ENCODE assay signal across 12 mouse cellular contexts in the genomic region with DNA sequence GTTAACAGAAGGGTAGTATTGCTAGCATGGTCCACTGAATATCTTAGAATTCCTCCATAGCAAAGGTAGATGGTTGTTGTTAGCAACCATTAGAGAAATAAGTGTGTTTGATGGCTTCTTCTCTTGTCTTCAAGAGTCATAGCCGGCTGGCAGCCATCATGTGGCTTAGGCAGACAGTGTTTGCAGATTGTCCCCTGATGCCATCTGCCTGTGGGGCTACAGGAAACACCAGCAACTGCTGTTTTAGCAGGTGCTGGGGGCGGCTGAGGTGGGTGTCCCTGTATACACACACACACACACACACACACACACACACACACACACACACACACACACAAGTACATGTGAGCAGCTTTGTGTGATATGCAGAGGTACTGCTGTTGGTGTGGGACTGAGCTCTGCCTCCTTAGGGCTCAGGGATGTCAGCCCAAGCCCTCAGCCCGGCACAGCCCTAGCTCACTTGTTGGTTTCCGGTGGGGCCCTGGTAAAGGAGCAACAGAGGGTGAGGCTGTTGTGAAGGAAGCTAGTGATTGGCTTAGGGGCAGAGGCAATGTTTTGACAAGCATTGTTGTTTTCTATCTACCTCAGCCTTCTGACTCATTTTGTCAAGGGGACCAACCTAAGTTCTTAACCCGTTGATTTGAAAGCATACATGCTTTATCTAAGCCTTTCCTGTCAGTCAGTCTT.
DNase-seq lines count a peak whose midpoint lies in the region; ATAC-seq and TF ChIP-seq lines count a peak whose summit lies in the region.
"Had no signal": no experiment of that assay in that cellular context is flagged by ENCODE, and none has a peak within 500 bp of the region (broad histone marks: within the 10 kb centered on the region; RNA-seq: fewer than 3 reads in every experiment).

No protein-coding gene starts in this region.

- H3K27me3 ChIP-seq in kidney, embryonic 15.5 days = 0 out of 2 replicates have a peak, but pooled peaks cover 2% of the 10 kb centered on the region

- WGBS in lung, adult 2 months = 70% methylated on average over 5 of the region's 5 CpGs
- WGBS in kidney, embryonic 15.5 days = 78% methylated on average over 4 of the region's 5 CpGs

- DNase-seq in lung, postnatal 36 days = peak; percentile 11
- no peak for DNase-seq in lung, adult 2 months
- DNase-seq in liver (peak; percentile 44), MN1 (ENCODE audit: low spot score) (no peak)
- peak; percentile 75 for DNase-seq in thymus, postnatal 4 days
- DNase-seq in cerebellum, postnatal 36 days = no peak
- DNase-seq: cerebellum, postnatal 14 days; heart, adult 11 months had no signal

- no peak for TF ChIP-seq CTCF in lung, adult 2 months (IDR thresholded peaks at IDR 0.05; ENCODE audit: insufficient read depth, low read length)

- H3K4me1 ChIP-seq in lung, adult 2 months (ENCODE audit: control insufficient read depth, insufficient read depth, low read length) = no peaks in the 10 kb centered on the region
- H3K4me1 ChIP-seq in kidney, embryonic 15.5 days = no peaks in the 10 kb centered on the region

- H3K9ac ChIP-seq in kidney, embryonic 15.5 days = no peak overlapping the region

- no peak overlapping the region for H3K4me2 ChIP-seq in kidney, embryonic 15.5 days

- H3K36me3 ChIP-seq in kidney, embryonic 15.5 days = no peaks in the 10 kb centered on the region

- no peak overlapping the region for H3K4me3 ChIP-seq in lung, adult 2 months (replicated peaks; ENCODE audit: extremely low read depth, low read depth, low read length)
- H3K4me3 ChIP-seq in kidney, embryonic 15.5 days (replicated peaks) = no peak overlapping the region
- H3K4me3 ChIP-seq: layer of hippocampus, adult 2 months had no signal

- ATAC-seq in neutrophil, adult 5-6 weeks (ENCODE audit: extremely low read depth, insufficient number of reproducible peaks, low FRiP score, poor library complexity, severe bottlenecking) = peak; percentile 94
- no peak for ATAC-seq in kidney, embryonic 15.5 days (replicated peaks; ENCODE audit: low FRiP score)
- ATAC-seq: hindbrain, postnatal 0 days had no signal

- no peaks in the 10 kb centered on the region for H3K9me3 ChIP-seq in kidney, embryonic 15.5 days (replicated peaks)

- TF ChIP-seq POLR2A in lung, adult 2 months (IDR thresholded peaks at IDR 0.05; ENCODE audit: borderline replicate concordance, extremely low read depth, low read depth, low read length) = no peak

- H3K27ac ChIP-seq in kidney, embryonic 15.5 days = no peak overlapping the region
- H3K27ac ChIP-seq: hindbrain, postnatal 0 days; layer of hippocampus, adult 2 months had no signal

Comparison
In these comparisons a context has a peak if more than half of its experiments do, and no peak if none do; other contexts are left out.
1. DNase-seq: peak in lung, postnatal 36 days (single experiment), liver (single experiment) and thymus, postnatal 4 days (single experiment); none in lung, adult 2 months (single experiment), MN1 (single experiment) and cerebellum, postnatal 36 days (0 of 2).